Mouse (Mus musculus) kidney, postnatal 14 days (tissue): Measurements from ENCODE around the gene Atp5e.

Source experiments
- DNase-seq: peaks from one replicate; pipeline ENCODE4 v3.0.0; 2022; ENCODE audit warnings: mixed read lengths

Atp5e gene

DNA sequence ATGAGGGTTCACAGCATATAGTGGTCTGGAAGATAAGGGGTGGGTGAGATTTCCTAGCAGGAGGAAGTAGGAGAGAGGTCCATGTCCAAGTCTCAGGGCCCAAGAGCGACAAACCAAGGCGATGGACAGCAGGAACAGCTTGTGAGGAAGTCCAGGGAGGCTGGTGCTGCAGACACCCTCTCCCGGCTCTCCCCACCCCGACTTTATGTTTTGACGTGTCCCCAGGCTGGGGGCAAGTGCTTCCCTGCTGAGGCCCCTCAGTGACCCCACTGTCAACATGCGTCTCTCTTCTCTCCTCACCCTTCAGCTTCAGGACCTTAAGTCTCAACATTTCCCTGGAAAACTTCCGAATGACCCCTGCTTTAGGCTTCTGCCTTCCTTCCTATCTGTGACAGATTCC is 50.8 kb downstream of the Atp5e start:
- DNase-seq, result no peak
